In the genomic region with DNA sequence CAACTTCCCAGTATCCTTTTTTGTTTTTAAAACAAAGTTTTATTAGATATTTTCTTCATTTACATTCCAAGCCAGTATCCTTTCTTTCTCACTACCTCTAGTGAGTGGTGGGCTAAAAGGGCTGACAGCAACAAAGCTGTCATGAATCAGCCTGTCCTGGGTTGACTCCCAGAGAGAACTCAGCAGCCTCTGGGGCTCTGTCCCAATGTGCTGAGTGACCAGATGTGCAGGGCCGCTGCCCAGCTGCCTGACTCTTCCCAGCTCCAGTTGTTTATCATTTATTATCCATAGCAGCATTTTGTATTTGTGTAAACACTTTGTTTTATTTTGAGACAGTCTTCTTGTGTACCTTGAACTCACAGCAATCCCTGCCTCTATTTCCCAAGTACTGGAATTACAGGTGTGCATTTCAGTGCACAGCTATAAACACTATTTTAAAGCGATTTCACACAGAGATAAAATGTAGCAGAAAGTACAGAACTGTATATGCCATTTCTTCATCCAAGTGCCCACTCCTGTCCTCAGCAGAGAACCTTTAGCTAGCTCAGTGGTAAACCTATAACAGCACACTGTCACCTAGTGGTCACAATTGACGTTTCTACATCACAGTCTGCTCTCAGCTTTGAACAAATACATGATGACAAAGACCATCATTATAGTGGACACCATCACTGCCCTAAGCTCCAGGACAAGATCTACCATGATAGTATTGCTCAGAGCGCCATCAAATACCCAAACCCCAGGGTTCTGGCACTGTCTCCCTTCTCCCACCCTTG, we compare ENCODE assay signal across 12 mouse cellular contexts. TPM values are rescaled to one million over a fixed set of nuclear protein-coding genes. Genes with fewer than 3 reads are reported as not detected.
A peak's percentile ranks its signal among the peaks of the same experiment; 100 is the strongest.
DNase-seq lines count a peak whose midpoint lies in the region; ATAC-seq and TF ChIP-seq lines count a peak whose summit lies in the region.
"Had no signal": no experiment of that assay in that cellular context is flagged by ENCODE, and none has a peak within 500 bp of the region (broad histone marks: within the 10 kb centered on the region; RNA-seq: fewer than 3 reads in every experiment).

No protein-coding gene starts in this region.

- intact Hi-C loops in gastrocnemius, postnatal 14 days (cut with DNase I; ENCODE audit: low total_unique reads): loop anchor here (10.0 kb wide), 1 partner anchor 152 kb away; no protein-coding TSS in a partner anchor
- intact Hi-C loops in gastrocnemius, postnatal 36 days (cut with DNase I): loop anchor here (5.0 kb wide), 1 partner anchor 154 kb away; no protein-coding TSS in a partner anchor

- TF ChIP-seq RAD21 in CH12.LX (IDR thresholded peaks at IDR 0.05; ENCODE audit: low read depth, low read length): peak; percentile 89

- in situ Hi-C loops in CH12.LX (cut with MboI; ENCODE audit: low pct_ligation_motif_present, low pct_unique_long_range_greater_than_20kb, low sequenced_read_pairs): no loop called here

- WGBS in limb, embryonic 14.5 days: 45% methylated on average over 4 of the region's 4 CpGs
- WGBS in limb, embryonic 10.5 days: 54% methylated on average over 4 of the region's 4 CpGs

- no peak overlapping the region for H3K27ac ChIP-seq in limb, embryonic 14.5 days (replicated peaks; ENCODE audit: low read depth, low read length)
- no peak overlapping the region for H3K27ac ChIP-seq in limb, embryonic 10.5 days
- H3K27ac ChIP-seq in CH12.LX (ENCODE audit: insufficient read depth, low read depth): no peak overlapping the region
- H3K27ac ChIP-seq: forebrain, embryonic 15.5 days; limb, embryonic 12.5 days had no signal

- no peak for TF ChIP-seq EP300 in CH12.LX (IDR thresholded peaks at IDR 0.05; ENCODE audit: low read length)

- no peaks in the 10 kb centered on the region for H3K27me3 ChIP-seq in limb, embryonic 14.5 days (ENCODE audit: control insufficient read depth, insufficient read depth, low read length)
- no peaks in the 10 kb centered on the region for H3K27me3 ChIP-seq in limb, embryonic 10.5 days (ENCODE audit: low read depth, poor library complexity, severe bottlenecking)
- no peaks in the 10 kb centered on the region for H3K27me3 ChIP-seq in CH12.LX (replicated peaks)
- H3K27me3 ChIP-seq: forebrain, embryonic 15.5 days had no signal

- no peak for TF ChIP-seq POLR2A in limb, embryonic 14.5 days (IDR thresholded peaks at IDR 0.05; ENCODE audit: borderline replicate concordance, extremely low read depth, insufficient read depth, insufficient read length)
- no peak for TF ChIP-seq POLR2A in CH12.LX (IDR thresholded peaks at IDR 0.05; ENCODE audit: low read depth, low read length)

- dilution Hi-C loops in CH12.LX (cut with MboI; ENCODE audit: extremely low pct_ligation_motif_present, extremely low pct_unique_long_range_greater_than_20kb, low sequenced_read_pairs): no loop called here

- ATAC-seq in limb, embryonic 14.5 days (ENCODE audit: low FRiP score, low read depth): no peak; the same call in 1 of the 2 replicates
- ATAC-seq: forebrain, embryonic 15.5 days had no signal

- no peaks in the 10 kb centered on the region for H3K36me3 ChIP-seq in limb, embryonic 14.5 days (ENCODE audit: control insufficient read depth, insufficient read depth, low read length)
- no peaks in the 10 kb centered on the region for H3K36me3 ChIP-seq in limb, embryonic 10.5 days
- H3K36me3 ChIP-seq in CH12.LX (replicated peaks in 1 of 2; ENCODE audit: control insufficient read depth in 1 of 2, insufficient read depth in 1 of 2, low read length in 1 of 2): no peaks in the 10 kb centered on the region
- H3K36me3 ChIP-seq: forebrain, embryonic 15.5 days; limb, embryonic 12.5 days had no signal

- no peaks in the 10 kb centered on the region for H3K9me3 ChIP-seq in limb, embryonic 14.5 days (ENCODE audit: control insufficient read depth, low read length)
- H3K9me3 ChIP-seq in limb, embryonic 10.5 days (replicated peaks): no peaks in the 10 kb centered on the region
- H3K9me3 ChIP-seq in CH12.LX (replicated peaks; ENCODE audit: low read length): no peaks in the 10 kb centered on the region
- H3K9me3 ChIP-seq: forebrain, embryonic 15.5 days; limb, embryonic 12.5 days had no signal

- H3K4me2 ChIP-seq in limb, embryonic 14.5 days (replicated peaks; ENCODE audit: low read depth, low read length, severe bottlenecking): no peak overlapping the region
- no peak overlapping the region for H3K4me2 ChIP-seq in CH12.LX (ENCODE audit: insufficient read depth, low read depth, poor library complexity, severe bottlenecking)
- H3K4me2 ChIP-seq: forebrain, embryonic 15.5 days; limb, embryonic 12.5 days had no signal

- no peak overlapping the region for H3K9ac ChIP-seq in limb, embryonic 14.5 days (ENCODE audit: low read depth, low read length, severe bottlenecking)
- no peak overlapping the region for H3K9ac ChIP-seq in CH12.LX (ENCODE audit: insufficient read depth, low read depth)
- H3K9ac ChIP-seq: forebrain, embryonic 15.5 days; limb, embryonic 12.5 days had no signal

- DNase-seq in gastrocnemius, postnatal 14 days: peak; percentile 10
- DNase-seq in gastrocnemius, postnatal 36 days: no peak
- peak; percentile 16 for DNase-seq in limb, embryonic 14.5 days (ENCODE audit: low spot score)
- DNase-seq in limb, embryonic 10.5 days (ENCODE audit: low spot score): no peak
- peak; percentile 73 for DNase-seq in CH12.LX (ENCODE audit: extremely low read depth)
- DNase-seq in fibroblast of lung, adult 2 months (ENCODE audit: low read depth): peak; percentile 15
- DNase-seq in thymus, postnatal 4 days: no peak
- DNase-seq in gastrocnemius, postnatal 25 days: no peak
- DNase-seq: kidney, adult 11 months had no signal

- no peaks in the 10 kb centered on the region for H3K79me2 ChIP-seq in CH12.LX (replicated peaks; ENCODE audit: control insufficient read depth, extremely low read depth, insufficient read depth, poor library complexity, severe bottlenecking)

- no peak overlapping the region for H3K4me3 ChIP-seq in limb, embryonic 14.5 days (replicated peaks; ENCODE audit: low read length)
- H3K4me3 ChIP-seq in limb, embryonic 10.5 days: no peak overlapping the region
- H3K4me3 ChIP-seq in CH12.LX (replicated peaks in 1 of 3; ENCODE audit: low read depth in 2 of 3, low read length in 2 of 3, poor library complexity in 1 of 3): no peak overlapping the region
- H3K4me3 ChIP-seq: forebrain, embryonic 15.5 days; limb, embryonic 12.5 days; myocyte had no signal

- peak; percentile 96 to 99 for TF ChIP-seq CTCF in CH12.LX (conservative IDR thresholded peaks at IDR 0.05 in 1 of 2, IDR thresholded peaks at IDR 0.05 in 1 of 2; ENCODE audit: low read depth in 2 of 2, low read length in 2 of 2)

- 0 out of 2 replicates have a peak, but pooled peaks cover 6% of the 10 kb centered on the region for H3K4me1 ChIP-seq in limb, embryonic 14.5 days (ENCODE audit: control insufficient read depth, insufficient read depth, low read length)
- peaks cover 7% of the 10 kb centered on the region; the same call in 1 of the 2 replicates for H3K4me1 ChIP-seq in limb, embryonic 10.5 days
- H3K4me1 ChIP-seq in CH12.LX (ENCODE audit: control insufficient read depth in 1 of 2, insufficient read depth in 2 of 2): peaks cover 44 to 71% of the 10 kb centered on the region in 2 experiments

TF ChIP-seq in CH12.LX, 34 proteins besides CTCF, POLR2A, EP300 and RAD21 (continues in another document):
- no peak for TF ChIP-seq MAZ (IDR thresholded peaks at IDR 0.05; ENCODE audit: low read depth, low read length)
- no peak for TF ChIP-seq ZKSCAN1 (IDR thresholded peaks at IDR 0.05; ENCODE audit: borderline replicate concordance, low read depth, low read length)
- no peak for TF ChIP-seq KAT2A (IDR thresholded peaks at IDR 0.05; ENCODE audit: insufficient replicate concordance, low read length)
- TF ChIP-seq MAFK (IDR thresholded peaks at IDR 0.05; ENCODE audit: insufficient replicate concordance, low read length): no peak
- no peak for TF ChIP-seq GABPA (IDR thresholded peaks at IDR 0.05; ENCODE audit: insufficient replicate concordance, low read depth, low read length)
- no peak for TF ChIP-seq JUN (IDR thresholded peaks at IDR 0.05; ENCODE audit: insufficient read depth, low read depth, low read length)
- TF ChIP-seq HCFC1 (IDR thresholded peaks at IDR 0.05; ENCODE audit: low read depth, low read length): 0 out of 2 replicates have a peak, but pooled peaks have one; percentile 14
- no peak for TF ChIP-seq ETS1 (conservative IDR thresholded peaks at IDR 0.05; ENCODE audit: low read depth, low read length)
- TF ChIP-seq SIN3A (IDR thresholded peaks at IDR 0.05; ENCODE audit: low read length): no peak
- no peak for TF ChIP-seq MYC (IDR thresholded peaks at IDR 0.05; ENCODE audit: low read depth, low read length)
- TF ChIP-seq PAX5 (IDR thresholded peaks at IDR 0.05; ENCODE audit: low read length): no peak
- no peak for TF ChIP-seq CHD1 (IDR thresholded peaks at IDR 0.05; ENCODE audit: low read depth, low read length)
- no peak for TF ChIP-seq USF2 (conservative IDR thresholded peaks at IDR 0.05; ENCODE audit: low read depth, low read length)
- TF ChIP-seq SMC3 (IDR thresholded peaks at IDR 0.05; ENCODE audit: low read depth, low read length): peak; percentile 97
- no peak for TF ChIP-seq UBTF (IDR thresholded peaks at IDR 0.05; ENCODE audit: low read depth, low read length)
- 0 out of 2 replicates have a peak, but pooled peaks have one; percentile 46 for TF ChIP-seq JUND (conservative IDR thresholded peaks at IDR 0.05; ENCODE audit: low read depth, low read length)
- no peak for TF ChIP-seq POLR2AphosphoS2 (IDR thresholded peaks at IDR 0.05; ENCODE audit: low read depth, low read length)

RNA-seq across cellular contexts. Expression of a gene that starts 3.7 kb away (rescaled TPM):
- under 1 TPM; 0.11 to 0.45 TPM for total RNA-seq in gastrocnemius, postnatal 14 days (2021)
- under 1 TPM; 0.26 to 0.49 TPM for total RNA-seq in gastrocnemius, postnatal 36 days (2021)
- polyA plus RNA-seq in limb, embryonic 14.5 days (2012; rRNA removed): 0.58 and 0.64 TPM in 2 replicates
- polyA plus RNA-seq in limb, embryonic 14.5 days (2014; fragmentation: Nextera tagmentation; extraction: Ambion mirVana): 0.30 and 0.37 TPM in 2 replicates
- not detected in 2 replicates for polyA plus RNA-seq in limb, embryonic 10.5 days (2016; fragmentation: Nextera tagmentation; extraction: Ambion mirVana)
- total RNA-seq in CH12.LX (2012; rRNA removed): 0.72 and 2.2 TPM in 2 replicates
- 7.8 and 10.5 TPM in 2 replicates for total RNA-seq in CH12.LX (2014; rRNA removed)
- 7.9 and 8.6 TPM in 2 replicates for polyA plus RNA-seq in CH12.LX (2012; ENCODE audit: insufficient read length, low read depth)
- 1 to 10 TPM in 1 of 2 experiments, under 1 TPM in 1; 0.56 to 1.3 TPM for total RNA-seq in gastrocnemius, postnatal 25 days (2021)
- polyA plus RNA-seq: forebrain, embryonic 15.5 days; limb, embryonic 12.5 days had no signal

RNA-seq across cellular contexts. Expression of a gene that starts 48.2 kb away (rescaled TPM):
- not detected for total RNA-seq in gastrocnemius, postnatal 14 days (2021)
- not detected for total RNA-seq in gastrocnemius, postnatal 36 days (2021)
- not detected in 2 replicates for polyA plus RNA-seq in limb, embryonic 14.5 days (2012; rRNA removed)
- polyA plus RNA-seq in limb, embryonic 14.5 days (2014; fragmentation: Nextera tagmentation; extraction: Ambion mirVana): 0.29 TPM in 1 of 2 replicates, not detected in the other
- not detected in 2 replicates for polyA plus RNA-seq in limb, embryonic 10.5 days (2016; fragmentation: Nextera tagmentation; extraction: Ambion mirVana)
- total RNA-seq in CH12.LX (2012; rRNA removed) (not detected in 2 replicates), CH12.LX (2014; rRNA removed) (0.38 TPM in 1 of 2 replicates, not detected in the other)
- not detected in 2 replicates for polyA plus RNA-seq in CH12.LX (2012; ENCODE audit: insufficient read length, low read depth)
- total RNA-seq in gastrocnemius, postnatal 25 days (2021): not detected
- polyA plus RNA-seq: forebrain, embryonic 15.5 days; limb, embryonic 12.5 days; myocyte had no signal

Comparison
In these comparisons a context has a peak if more than half of its experiments do, and no peak if none do; other contexts are left out.
1. DNase-seq: peak in gastrocnemius, postnatal 14 days (single experiment), limb, embryonic 14.5 days (single experiment), CH12.LX (single experiment) and fibroblast of lung, adult 2 months (single experiment); none in gastrocnemius, postnatal 36 days (0 of 2), limb, embryonic 10.5 days (single experiment), thymus, postnatal 4 days (single experiment) and gastrocnemius, postnatal 25 days (single experiment).